Mouse (Mus musculus) ZHBTc4 (cell line): ENCODE data around the gene Ccr7.

Experiments
- DNase-seq: peaks from one replicate; pipeline ENCODE4 v3.0.0-alpha.2; 2011; ENCODE audit warnings: low read depth, low spot score

Gene Ccr7

GRCm38 (mm10) chr11:99137385-99137784 is 17.5 kb downstream of the Ccr7 start:
- no peak for DNase-seq

- DNase-seq: no peak
Observed at GRCm38 (mm10) chr11:99136961-99137360, 17.9 kb downstream of the Ccr7 start.

GRCm38 (mm10) chr11:99136361-99136760 is 18.5 kb downstream of the Ccr7 start:
- DNase-seq: no peak

- DNase-seq: peak; percentile 42
Observed at GRCm38 (mm10) chr11:99135047-99135440, 19.8 kb downstream of the Ccr7 start.

- no peak for DNase-seq
Observed at GRCm38 (mm10) chr11:99134266-99135046, 20.4 kb downstream of the Ccr7 start.

- DNase-seq: no peak
Observed at GRCm38 (mm10) chr11:99133285-99133897, 21.5 kb downstream of the Ccr7 start.

- DNase-seq: peak; percentile 67
Observed at GRCm38 (mm10) chr11:99132091-99132730, 22.7 kb downstream of the Ccr7 start.

GRCm38 (mm10) chr11:99131463-99131840 is 23.4 kb downstream of the Ccr7 start:
- DNase-seq: no peak

- no peak for DNase-seq
Observed at GRCm38 (mm10) chr11:99130736-99131462, 24.0 kb downstream of the Ccr7 start.

- DNase-seq: no peak
Observed at GRCm38 (mm10) chr11:99129287-99129686, 25.6 kb downstream of the Ccr7 start.

- DNase-seq: no peak
Observed at GRCm38 (mm10) chr11:99127785-99128682, 26.8 kb downstream of the Ccr7 start.

- DNase-seq: no peak
Observed at GRCm38 (mm10) chr11:99126482-99127253, 28.2 kb downstream of the Ccr7 start.

GRCm38 (mm10) chr11:99124635-99125029 is 30.2 kb downstream of the Ccr7 start:
- DNase-seq: no peak

- peak; percentile 82 for DNase-seq
Observed at GRCm38 (mm10) chr11:99123977-99124634, 30.8 kb downstream of the Ccr7 start.

GRCm38 (mm10) chr11:99122703-99123102 is 32.2 kb downstream of the Ccr7 start:
- DNase-seq: peak; percentile 62

GRCm38 (mm10) chr11:99121218-99121631 is 33.7 kb downstream of the Ccr7 start:
- no peak for DNase-seq

GRCm38 (mm10) chr11:99120524-99121217 is 34.2 kb downstream of the Ccr7 start:
- DNase-seq: no peak

GRCm38 (mm10) chr11:99118963-99119362 is 35.9 kb downstream of the Ccr7 start:
- DNase-seq: no peak

GRCm38 (mm10) chr11:99118420-99118819 is 36.5 kb downstream of the Ccr7 start:
- DNase-seq: no peak
